Mouse (Mus musculus): Measurements from ENCODE around the gene Gm21874. TPM values are rescaled to one million over a fixed set of nuclear protein-coding genes. Genes with fewer than 3 reads are reported as not detected.
"Not testable (repeated sequence)": the region's sequence is repeated elsewhere in the genome, so short reads cannot be mapped to it uniquely, and the experiment has no call there.

Gm21874 gene
- not detected for total RNA-seq (2021)
- long read RNA-seq: 0 reads

GRCm38 (mm10) chrY:9416048-9416447, at the start of gene Gm21874:
Gene Gm21874, minus strand, starts transcription at chrY:9416148.
- DNase-seq (ENCODE audit: low spot score in 2 of 2): not testable (repeated sequence)

Other genes starting within 250 kb of the Gm21874 start
- not detected for gene Gm21721, start 214.0 kb downstream of the Gm21874 start, total RNA-seq (2021)
- not detected for gene Gm21812, start 69.0 kb downstream of the Gm21874 start, total RNA-seq (2021)

Data from layer of hippocampus, postnatal 10 days (tissue).